Mouse (Mus musculus): ENCODE measurements around the gene Arhgap11a. TPM values are rescaled to one million over a fixed set of nuclear protein-coding genes. Genes with fewer than 3 reads are reported as not detected.

The Arhgap11a gene
- polyA plus RNA-seq, 1 experiment from 2014 or later, result 66.3 TPM

DNA sequence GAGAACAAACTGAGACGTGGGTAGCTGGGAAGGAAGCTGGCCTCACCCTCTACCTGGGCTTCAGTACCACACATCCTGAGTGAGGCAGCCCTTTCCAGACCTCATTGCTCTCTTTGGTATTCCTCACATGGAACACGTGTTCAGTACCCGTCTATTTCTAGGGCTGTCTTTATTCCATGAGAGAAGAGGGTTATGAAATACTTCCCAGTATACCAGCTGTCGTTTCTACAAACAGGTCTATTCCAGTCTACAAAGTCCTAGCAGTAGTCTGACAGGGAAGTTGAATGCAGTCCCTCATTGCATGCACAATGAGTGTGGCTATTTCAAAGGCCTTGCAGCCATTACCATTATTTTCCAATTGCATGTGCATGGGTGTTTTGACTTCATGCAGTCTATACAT, 42.7 kb downstream of the Arhgap11a start:
- Histone ChIP-seq H3K4me3 (replicated peaks) (no peak overlapping the region), H3K27ac (no peak overlapping the region), H3K36me3 (replicated peaks) (peaks cover 11% of the 10 kb centered on the region), H3K27me3 (no peaks in the 10 kb centered on the region), H3K4me1 (no peaks in the 10 kb centered on the region), H3K4me2 (no peak overlapping the region), H3K9ac (no peak overlapping the region), H3K9me3 (no peaks in the 10 kb centered on the region)
- 83% methylated on average over 4 of the region's 4 CpGs for WGBS
- no peak for ATAC-seq (ENCODE audit: low FRiP score)

DNA sequence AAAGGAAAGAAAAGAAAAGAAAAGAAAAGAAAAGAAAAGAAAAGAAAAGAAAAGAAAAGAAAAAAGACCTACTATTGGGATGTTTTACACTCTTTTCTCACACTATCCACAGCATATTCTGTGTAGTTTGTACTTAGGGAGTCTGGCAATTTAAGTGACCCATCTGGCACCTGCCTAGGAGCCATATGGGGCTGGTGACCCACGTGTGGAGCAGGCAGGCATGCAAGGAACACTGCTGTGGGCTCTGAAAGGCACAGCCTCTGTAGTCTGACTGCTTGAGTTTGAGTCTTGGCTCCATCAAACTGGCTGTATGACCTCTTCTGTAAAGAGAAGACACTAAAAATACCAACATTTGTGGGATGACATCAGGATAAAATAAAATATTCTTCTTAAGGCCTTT, 44.7 kb downstream of the Arhgap11a start:
- Histone ChIP-seq H3K4me1 (no peaks in the 10 kb centered on the region), H3K9me3 (no peaks in the 10 kb centered on the region), H3K36me3 (replicated peaks) (peaks cover 9% of the 10 kb centered on the region), H3K4me3 (replicated peaks) (no peak overlapping the region), H3K27me3 (no peaks in the 10 kb centered on the region), H3K9ac (no peak overlapping the region), H3K27ac (no peak overlapping the region), H3K4me2 (no peak overlapping the region)
- ATAC-seq (ENCODE audit: low FRiP score), result no peak
- 37% methylated on average over 1 of the region's 1 CpGs for WGBS

DNA sequence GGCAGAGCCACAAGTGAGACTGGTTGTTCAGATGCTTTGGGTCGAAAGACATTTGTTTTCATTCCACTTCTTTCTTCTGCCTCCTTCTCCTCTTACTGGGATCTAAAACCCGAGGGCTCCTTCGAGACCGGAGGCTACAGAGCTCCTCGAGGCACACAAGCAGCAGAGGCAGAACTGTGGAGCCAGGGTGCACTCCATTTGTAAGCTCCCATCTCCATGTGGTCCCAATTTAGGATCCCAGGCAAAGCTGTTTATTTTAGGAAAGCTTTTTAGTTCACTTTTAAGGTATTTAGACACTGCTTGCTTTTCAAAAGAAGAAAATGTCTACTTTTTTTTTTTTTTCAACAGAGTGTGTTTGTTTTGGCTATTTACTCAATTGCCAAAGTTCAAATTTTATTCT, 47.6 kb downstream of the Arhgap11a start:
- Histone ChIP-seq H3K27me3 (no peaks in the 10 kb centered on the region), H3K4me1 (no peaks in the 10 kb centered on the region), H3K9me3 (no peaks in the 10 kb centered on the region), H3K36me3 (replicated peaks) (peaks cover 4% of the 10 kb centered on the region; the same call in 1 of the 2 replicates), H3K27ac (no peak overlapping the region), H3K4me3 (replicated peaks) (no peak overlapping the region), H3K4me2 (no peak overlapping the region), H3K9ac (no peak overlapping the region)
- no peak for ATAC-seq (ENCODE audit: low FRiP score)
- WGBS, result 77% methylated on average over 5 of the region's 5 CpGs

DNA sequence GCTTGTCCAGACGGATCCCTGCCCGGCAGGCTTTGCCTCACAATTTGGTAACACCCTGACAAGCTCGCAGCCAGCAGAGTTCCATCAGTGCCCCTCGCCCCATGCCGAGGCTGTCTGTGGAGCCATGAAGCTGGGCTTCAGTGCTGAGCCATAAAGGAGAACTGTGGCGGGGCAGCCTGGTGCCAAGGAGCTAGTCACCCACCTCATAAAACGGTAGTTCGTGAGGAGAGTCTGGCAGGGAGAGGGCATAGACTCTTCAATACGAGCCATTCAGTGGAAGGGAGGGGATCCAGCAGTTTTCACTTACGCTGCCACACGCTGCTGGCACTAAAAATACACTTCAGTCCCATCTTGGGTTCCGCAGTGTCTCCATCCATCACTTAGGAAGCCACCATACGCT, 49.9 kb downstream of the Arhgap11a start:
- H3K27me3 ChIP-seq, result no peaks in the 10 kb centered on the region
- no peaks in the 10 kb centered on the region for H3K4me1 ChIP-seq
- no peak overlapping the region for H3K27ac ChIP-seq
- WGBS, result 92% methylated on average over 13 of the region's 13 CpGs
- no peak overlapping the region for H3K4me2 ChIP-seq
- no peak overlapping the region for H3K4me3 ChIP-seq (replicated peaks)
- H3K9ac ChIP-seq, result no peak overlapping the region
- no peak for ATAC-seq (ENCODE audit: low FRiP score)
- no peaks in the 10 kb centered on the region for H3K36me3 ChIP-seq (replicated peaks)
- H3K9me3 ChIP-seq, result no peaks in the 10 kb centered on the region

- Histone ChIP-seq H3K4me1 (no peaks in the 10 kb centered on the region), H3K4me2 (no peak overlapping the region), H3K27ac (no peak overlapping the region), H3K36me3 (replicated peaks) (peaks cover 8% of the 10 kb centered on the region; the same call in 1 of the 2 replicates), H3K4me3 (replicated peaks) (no peak overlapping the region), H3K27me3 (no peaks in the 10 kb centered on the region), H3K9ac (no peak overlapping the region), H3K9me3 (no peaks in the 10 kb centered on the region)
- no peak for ATAC-seq (ENCODE audit: low FRiP score)
- 66% methylated on average over 4 of the region's 4 CpGs for WGBS
Observed at GRCm38 (mm10) chr2:113795186-113795585, 53.3 kb downstream of the Arhgap11a start.

- Histone ChIP-seq H3K9ac (no peak overlapping the region), H3K4me2 (no peak overlapping the region), H3K4me3 (replicated peaks) (no peak overlapping the region), H3K36me3 (replicated peaks) (peaks cover 8% of the 10 kb centered on the region; the same call in 1 of the 2 replicates), H3K27me3 (no peaks in the 10 kb centered on the region), H3K27ac (no peak overlapping the region), H3K4me1 (no peaks in the 10 kb centered on the region), H3K9me3 (no peaks in the 10 kb centered on the region)
- WGBS, result 91% methylated on average over 3 of the region's 3 CpGs
- ATAC-seq (ENCODE audit: low FRiP score), result no peak
Observed at GRCm38 (mm10) chr2:113793521-113793920, 54.9 kb downstream of the Arhgap11a start.

DNA sequence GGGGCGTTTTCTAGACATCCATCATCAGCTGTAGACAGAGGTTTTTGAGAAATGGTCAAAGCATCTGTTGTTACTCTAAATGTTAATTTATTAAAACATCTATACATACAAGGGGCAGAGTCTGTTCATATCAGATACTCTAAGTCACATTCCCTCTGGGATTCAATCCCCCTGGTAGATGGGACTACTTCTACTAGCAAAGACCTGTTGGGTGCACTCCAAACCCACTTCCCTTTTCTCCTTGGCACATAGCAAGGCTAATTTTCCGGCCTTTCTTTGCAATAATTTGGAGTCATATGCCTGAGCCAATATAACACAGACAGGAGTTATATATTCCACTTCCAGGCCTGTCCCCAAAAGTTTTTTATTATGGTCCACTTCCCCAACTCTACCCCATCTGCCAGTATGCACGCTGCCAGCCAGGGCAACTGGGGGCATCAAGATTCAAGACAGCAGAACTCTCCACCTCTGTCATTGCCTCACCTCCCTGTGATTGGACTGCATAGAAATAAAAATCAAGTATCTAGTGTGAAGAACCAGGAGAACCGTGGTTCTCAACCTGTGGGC, 59.6 kb downstream of the Arhgap11a start:
- Histone ChIP-seq H3K36me3 (replicated peaks) (peaks cover 20% of the 10 kb centered on the region), H3K9ac (no peak overlapping the region), H3K9me3 (no peaks in the 10 kb centered on the region), H3K27ac (no peak overlapping the region), H3K4me2 (no peak overlapping the region), H3K4me1 (no peaks in the 10 kb centered on the region), H3K27me3 (no peaks in the 10 kb centered on the region), H3K4me3 (replicated peaks) (no peak overlapping the region)
- ATAC-seq (ENCODE audit: low FRiP score), result no peak
- WGBS, result 95% methylated on average over 4 of the region's 4 CpGs

DNA sequence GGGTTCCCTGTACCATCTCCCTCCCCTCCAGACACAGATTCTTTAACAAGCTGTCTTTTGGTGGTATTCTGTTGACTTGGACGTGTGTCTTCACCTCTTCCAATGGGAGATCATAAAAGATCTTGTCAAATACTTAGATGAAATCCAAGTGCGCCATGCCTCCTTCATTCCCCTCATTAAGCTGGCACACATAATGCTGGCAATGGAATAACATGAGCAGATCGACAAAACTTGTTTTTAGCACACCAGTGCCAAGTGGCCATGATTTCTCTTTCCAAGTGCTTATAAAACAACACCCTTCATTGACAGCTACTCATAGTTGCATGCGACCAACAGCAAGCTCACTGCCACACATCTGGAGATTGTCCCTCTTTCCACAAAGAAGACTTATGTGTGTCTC, 60.6 kb downstream of the Arhgap11a start:
- no peak for ATAC-seq (ENCODE audit: low FRiP score)
- no peaks in the 10 kb centered on the region for H3K27me3 ChIP-seq
- no peaks in the 10 kb centered on the region for H3K4me1 ChIP-seq
- WGBS, result 88% methylated on average over 4 of the region's 4 CpGs
- H3K9ac ChIP-seq, result no peak overlapping the region
- H3K4me2 ChIP-seq, result no peak overlapping the region
- peaks cover 20% of the 10 kb centered on the region for H3K36me3 ChIP-seq (replicated peaks)
- H3K4me3 ChIP-seq (replicated peaks), result no peak overlapping the region
- no peaks in the 10 kb centered on the region for H3K9me3 ChIP-seq
- H3K27ac ChIP-seq, result no peak overlapping the region

GRCm38 (mm10) chr2:113784851-113785250, 63.6 kb downstream of the Arhgap11a start:
- ATAC-seq (ENCODE audit: low FRiP score), result no peak
- no peaks in the 10 kb centered on the region for H3K27me3 ChIP-seq
- no peak overlapping the region for H3K4me3 ChIP-seq (replicated peaks)
- 88% methylated on average over 3 of the region's 3 CpGs for WGBS
- H3K4me1 ChIP-seq, result no peaks in the 10 kb centered on the region
- H3K9ac ChIP-seq, result no peak overlapping the region
- no peaks in the 10 kb centered on the region for H3K9me3 ChIP-seq
- H3K27ac ChIP-seq, result no peak overlapping the region
- H3K36me3 ChIP-seq (replicated peaks), result peaks cover 12% of the 10 kb centered on the region; the same call in 1 of the 2 replicates
- H3K4me2 ChIP-seq, result no peak overlapping the region

- no peaks in the 10 kb centered on the region for H3K27me3 ChIP-seq
- no peak overlapping the region for H3K9ac ChIP-seq
- ATAC-seq (ENCODE audit: low FRiP score), result no peak
- H3K4me2 ChIP-seq, result no peak overlapping the region
- no peaks in the 10 kb centered on the region; the same call in 1 of the 2 replicates for H3K36me3 ChIP-seq (replicated peaks)
- WGBS, result 90% methylated on average over 4 of the region's 4 CpGs
- H3K4me3 ChIP-seq (replicated peaks), result no peak overlapping the region
- H3K4me1 ChIP-seq, result no peaks in the 10 kb centered on the region
- no peaks in the 10 kb centered on the region for H3K9me3 ChIP-seq
- H3K27ac ChIP-seq, result no peak overlapping the region
Observed at GRCm38 (mm10) chr2:113781521-113781920, 66.9 kb downstream of the Arhgap11a start.

Other genes starting within 250 kb of the Arhgap11a start
- 0.44 and 0.57 TPM in 2 replicates for gene Grem1, start 90.0 kb downstream of the Arhgap11a start, polyA plus RNA-seq (2016; fragmentation: Nextera tagmentation; extraction: Ambion mirVana)
- 67.8 and 71.2 TPM in 2 replicates for gene Scg5, start 19.5 kb downstream of the Arhgap11a start, polyA plus RNA-seq (2016; fragmentation: Nextera tagmentation; extraction: Ambion mirVana)
- gene Gjd2, start 165.0 kb upstream of the Arhgap11a start, polyA plus RNA-seq (2016; fragmentation: Nextera tagmentation; extraction: Ambion mirVana), result 2.2 and 2.6 TPM in 2 replicates
- 2.7 and 6.4 TPM in 2 replicates for gene Actc1, start 204.9 kb upstream of the Arhgap11a start, polyA plus RNA-seq (2016; fragmentation: Nextera tagmentation; extraction: Ambion mirVana)

Data from forebrain, embryonic 12.5 days (tissue).